Mouse (Mus musculus) liver, adult 2 months (tissue): Measurements from ENCODE around the gene Rab31.

Experiments used
- CTCF ChIP-seq: fragments of 200-500 bp; IDR thresholded peaks from 2 replicates; pipeline ENCODE4 v1.5.1; 2011; ENCODE audit warnings: low read depth, low read length, control low read depth
- POLR2A ChIP-seq: fragments of 200-500 bp; IDR thresholded peaks from 2 replicates; pipeline ENCODE4 v1.6.1; 2011; ENCODE audit warnings: low read length, control low read depth; ENCODE audit not compliant: insufficient read depth; ENCODE audit errors: extremely low read depth

DNA sequence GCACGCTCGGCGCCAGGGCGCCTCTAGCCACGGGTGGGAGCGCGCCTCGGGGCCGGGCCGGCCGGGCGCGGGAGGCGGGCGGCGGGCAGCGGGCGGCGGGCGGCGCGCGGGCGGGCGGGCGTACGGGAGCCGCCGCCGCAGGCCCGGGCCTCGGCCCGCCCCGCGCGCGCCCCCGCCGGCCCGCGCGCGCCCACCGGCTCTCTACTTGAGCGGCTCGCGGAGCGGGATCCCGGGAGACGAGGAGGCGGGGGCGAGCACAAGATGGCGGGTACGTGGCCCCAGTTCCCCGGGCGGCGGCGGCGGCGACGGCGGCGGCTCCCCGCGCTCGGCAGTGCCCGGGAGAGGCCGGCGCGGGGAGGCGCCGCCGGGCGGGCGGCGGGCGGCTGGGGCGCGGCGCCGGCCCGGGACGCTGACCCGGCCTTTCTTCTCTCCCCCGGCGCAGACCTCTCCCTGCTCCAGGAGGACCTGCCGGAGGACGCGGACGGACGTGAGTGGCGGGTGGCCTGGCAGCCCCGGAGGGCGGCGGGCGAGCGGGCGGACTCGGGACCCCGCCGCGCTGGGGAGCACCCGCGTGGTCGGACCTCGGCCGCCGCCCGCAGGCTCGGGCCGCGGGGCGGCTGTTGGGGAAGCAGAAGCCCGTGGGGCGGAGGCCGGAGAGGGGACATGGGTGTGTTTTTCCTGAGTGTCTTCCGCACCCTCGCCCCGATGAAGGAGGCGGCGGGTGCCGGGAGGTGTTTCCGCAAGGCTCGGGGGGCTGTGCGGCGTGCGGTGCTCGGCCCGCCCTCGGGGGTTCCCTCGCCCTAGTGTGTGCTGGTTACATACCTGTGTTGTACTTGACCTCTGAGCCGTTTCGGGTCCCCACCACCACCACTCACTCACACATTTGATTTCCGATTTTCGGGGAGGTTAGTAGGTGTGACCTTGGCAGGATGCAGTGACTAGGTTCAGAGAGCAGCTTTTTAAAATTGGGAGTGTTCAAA lies 10.9 kb upstream of the Rab31 start:
- TF ChIP-seq POLR2A (no peak), CTCF (no peak)
